Mouse (Mus musculus) central nervous system, embryonic 14 days (tissue): ENCODE measurements around the gene Zfp239. TPM values are rescaled to one million over a fixed set of nuclear protein-coding genes. Genes with fewer than 3 reads are reported as not detected.

ENCODE experiments used
- polyA plus RNA-seq: library from polyadenylated mRNA; depleted of rRNA; stranded (reverse); fragments of >200 nt; gene quantifications from 2 replicates; pipeline ENCODE4 v1.2.3, GENCODE M21; 2012; rRNA removed

Zfp239 gene
- polyA plus RNA-seq, result 7.9 and 8.0 TPM in 2 replicates

GRCm38 (mm10) chr6:117861848-117862247, at the start of gene Zfp239:
Zfp239 (plus strand) TSS chr6:117862100.

DNA sequence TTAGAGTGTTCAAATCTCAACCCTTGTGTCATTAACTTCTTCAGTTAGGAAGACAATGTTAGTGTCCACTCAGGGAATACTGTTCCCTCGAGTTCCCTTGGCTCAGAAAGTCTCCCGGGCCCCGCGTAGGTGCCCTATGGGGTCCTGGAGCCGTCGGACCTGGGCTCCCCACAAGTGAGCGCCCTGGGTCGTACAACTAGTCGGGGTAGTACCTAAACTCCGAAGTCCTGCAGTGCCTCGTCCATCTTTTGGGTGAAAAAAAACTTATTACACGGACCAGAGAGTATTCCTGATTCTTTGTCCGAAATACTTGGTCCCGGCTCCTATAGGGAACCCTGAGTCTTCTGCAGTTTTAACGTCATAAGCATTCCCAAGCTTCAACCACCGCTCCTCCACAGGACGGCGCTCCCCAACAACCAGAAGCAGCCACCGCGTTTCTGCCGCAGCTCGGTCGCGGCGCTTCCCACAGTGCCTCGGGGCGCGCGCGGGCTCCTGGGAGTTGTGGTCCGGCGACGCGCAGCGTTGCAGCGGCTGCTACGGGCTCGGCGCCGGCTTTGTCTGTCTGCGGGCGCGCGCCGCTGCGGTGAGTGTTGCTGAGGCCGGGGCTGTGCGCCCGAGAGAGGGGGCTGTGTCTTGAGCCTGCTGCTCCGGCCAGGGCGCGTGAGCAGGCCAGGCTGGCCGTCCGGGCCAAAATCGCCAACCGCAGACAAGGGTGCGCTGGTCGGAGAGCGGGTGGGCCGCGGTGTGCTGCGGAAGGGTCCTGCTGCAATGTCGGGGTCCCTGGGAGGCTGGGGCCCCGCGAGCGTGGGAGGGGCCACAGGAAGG, 21.0 kb upstream of the Zfp239 start, which contains the start of gene Zfp637:
Gene Zfp637, plus strand, starts transcription at position 495 of the 825 bp plus-strand sequence.

DNA sequence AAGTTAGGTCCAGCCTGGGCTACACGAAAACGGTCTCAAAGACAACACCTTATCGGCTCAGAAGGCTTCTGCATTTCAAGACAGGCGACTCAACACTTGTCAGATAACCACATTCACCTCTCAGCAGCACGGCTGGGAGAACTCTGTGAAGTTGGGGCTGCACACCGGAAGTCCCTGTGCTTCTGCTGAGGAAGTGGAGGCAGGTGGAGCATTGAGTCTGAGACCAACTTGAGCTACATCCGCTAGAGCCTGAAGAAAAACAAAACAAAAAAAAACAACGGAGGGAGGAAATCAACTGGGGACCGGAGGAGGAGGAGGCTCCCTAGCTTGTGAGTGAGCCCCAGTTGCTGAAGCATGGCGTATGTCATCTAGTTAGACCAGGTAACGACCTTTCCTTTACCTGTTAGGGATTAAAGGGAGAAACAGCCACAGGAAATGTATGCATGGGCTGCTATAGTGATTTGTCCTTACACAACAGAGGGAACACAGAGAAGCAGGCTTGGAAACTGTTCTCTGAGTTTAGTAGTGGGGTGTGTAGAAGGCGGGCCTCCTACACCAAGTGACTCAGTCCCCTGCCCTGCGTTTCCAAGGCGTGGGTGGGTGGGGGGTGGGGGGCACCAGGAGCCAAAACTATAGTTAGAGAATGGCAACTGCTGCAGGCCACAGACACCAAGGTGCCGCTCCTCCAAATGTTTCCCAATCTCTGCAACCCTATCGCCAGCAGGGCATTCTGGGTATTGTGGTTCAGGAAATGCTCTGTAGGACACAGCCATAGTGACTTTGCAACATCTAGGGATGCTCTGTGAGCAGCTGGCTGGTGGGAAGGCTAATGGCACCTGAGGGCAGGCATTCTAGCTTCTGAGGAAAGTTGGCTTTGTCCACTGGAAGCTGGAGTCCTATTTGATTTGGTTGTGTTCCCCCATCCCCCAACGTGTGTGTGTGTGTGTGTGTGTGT, 38.5 kb downstream of the Zfp239 start, which contains the start of gene Hnrnpf:
Gene Hnrnpf, plus strand, starts transcription at position 199 of the 955 bp plus-strand sequence.

Other genes starting within 250 kb of the Zfp239 start
- 87.2 and 106 TPM in 2 replicates for gene Zfp637, start 20.9 kb upstream of the Zfp239 start, polyA plus RNA-seq
- gene Hnrnpf, start 38.2 kb downstream of the Zfp239 start, polyA plus RNA-seq, result 303 and 306 TPM in 2 replicates
- not detected in 2 replicates for gene Fxyd4, start 75.6 kb downstream of the Zfp239 start, polyA plus RNA-seq
- 4.6 and 4.9 TPM in 2 replicates for gene Rasgef1a, start 149.3 kb downstream of the Zfp239 start, polyA plus RNA-seq